Mouse (Mus musculus) neural tube, embryonic 15.5 days (tissue): ENCODE results near the gene Mast4. TPM values are rescaled to one million over a fixed set of nuclear protein-coding genes. Genes with fewer than 3 reads are reported as not detected.

ENCODE experiments used
- ATAC-seq: fragments of 200-750 bp; cut with Nextera tagmentation; 2 replicates; pipeline ENCODE4 v1.8.0; 2017; ENCODE audit warnings: mild to moderate bottlenecking, moderate TSS enrichment, moderate library complexity; ENCODE audit not compliant: low FRiP score
- H3K27ac ChIP-seq: fragments of 300-500 bp; sonication (generic); replicated peaks from 2 replicates; pipeline ENCODE4 v1.5.1; 2015; ENCODE audit warnings: mild to moderate bottlenecking, inconsistent platforms
- H3K27me3 ChIP-seq: fragments of 300-500 bp; sonication (generic); replicated peaks from 2 replicates; pipeline ENCODE4 v1.6.1; 2015; ENCODE audit warnings: inconsistent platforms
- H3K36me3 ChIP-seq: fragments of 300-500 bp; sonication (generic); 2 replicates; pipeline ENCODE4 v1.6.1; 2015; ENCODE audit warnings: inconsistent platforms
- H3K4me1 ChIP-seq: fragments of 300-500 bp; sonication (generic); 2 replicates; pipeline ENCODE4 v1.6.1; 2015; ENCODE audit warnings: inconsistent platforms
- H3K4me2 ChIP-seq: fragments of 300-500 bp; sonication (generic); 2 replicates; pipeline ENCODE4 v1.6.1; 2015; ENCODE audit warnings: inconsistent platforms, mild to moderate bottlenecking, moderate library complexity
- H3K4me3 ChIP-seq: fragments of 300-500 bp; sonication (generic); replicated peaks from 2 replicates; pipeline ENCODE4 v1.5.1; 2015; ENCODE audit warnings: mild to moderate bottlenecking, inconsistent platforms
- H3K9ac ChIP-seq: fragments of 300-500 bp; sonication (generic); replicated peaks from 2 replicates; pipeline ENCODE4 v1.6.1; 2015; ENCODE audit warnings: mild to moderate bottlenecking, inconsistent platforms
- H3K9me3 ChIP-seq: fragments of 300-500 bp; sonication (generic); replicated peaks from 2 replicates; pipeline ENCODE4 v1.6.1; 2016; ENCODE audit warnings: inconsistent platforms
- WGBS: fragments of 180-500 bp; shearing (Covaris S2); methylation state at CpG from one replicate; pipeline ENCODE4 v1.1.7; 2015; ENCODE audit warnings: mixed read lengths; 5-methylcytosine and 5-hydroxymethylcytosine counted together
- polyA plus RNA-seq: library from polyadenylated mRNA; unstranded; fragments of >200 nt; fragmentation: Nextera tagmentation; extraction: Ambion mirVana; gene quantifications from 2 replicates; pipeline ENCODE4 v1.2.1, GENCODE M21; 2015

The Mast4 gene
- polyA plus RNA-seq, 1 experiment from 2014 or later: 24.7 TPM

DNA sequence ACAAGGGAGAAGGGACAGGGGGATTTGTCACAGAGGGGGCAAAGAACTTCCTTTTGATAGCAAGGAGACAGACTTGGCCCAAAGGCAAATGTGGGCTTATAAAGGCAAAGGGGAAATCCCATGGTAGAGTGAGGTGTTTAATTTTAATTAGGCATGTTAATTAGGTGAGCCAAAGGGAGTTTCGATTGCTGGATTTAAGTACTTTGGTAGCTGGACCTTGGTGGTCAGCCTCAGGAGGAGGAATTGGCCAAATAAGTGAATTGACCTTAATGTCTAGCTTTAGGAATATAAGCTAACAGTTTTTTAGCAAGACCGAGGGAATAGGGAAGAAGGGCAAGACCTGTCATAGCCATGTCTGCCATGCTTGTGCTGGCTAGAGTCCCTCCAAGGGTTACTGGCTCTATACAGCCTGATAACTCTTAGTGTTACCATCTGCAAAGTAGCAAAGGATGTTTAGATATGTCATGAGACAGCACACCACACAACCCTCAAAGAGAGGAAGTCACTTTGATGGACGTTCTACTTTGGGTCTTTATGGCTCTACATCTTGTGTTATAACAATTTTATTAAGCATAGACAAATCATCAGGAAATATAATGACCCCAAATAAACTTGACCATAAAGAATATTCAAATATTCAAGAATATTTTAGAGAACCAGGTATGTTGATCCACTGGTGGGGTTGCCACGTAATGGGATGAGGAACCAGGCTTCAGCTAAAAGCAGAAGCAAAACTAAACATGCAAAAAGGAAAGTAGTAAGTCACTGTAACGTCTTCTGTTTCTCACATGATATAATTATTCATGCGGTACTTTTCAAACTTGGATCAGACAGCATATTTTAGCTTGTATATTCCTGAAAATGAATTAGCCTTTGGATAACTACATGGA, 644.9 kb downstream of the Mast4 start:
- no peaks in the 10 kb centered on the region for H3K9me3 ChIP-seq
- H3K4me3 ChIP-seq: no peak overlapping the region
- ATAC-seq: no peak
- no peak overlapping the region for H3K4me2 ChIP-seq
- WGBS: 87% methylated on average over 6 of the region's 6 CpGs
- H3K27me3 ChIP-seq: no peaks in the 10 kb centered on the region
- H3K9ac ChIP-seq: no peak overlapping the region
- no peaks in the 10 kb centered on the region for H3K36me3 ChIP-seq
- H3K4me1 ChIP-seq: no peaks in the 10 kb centered on the region
- no peak overlapping the region for H3K27ac ChIP-seq

DNA sequence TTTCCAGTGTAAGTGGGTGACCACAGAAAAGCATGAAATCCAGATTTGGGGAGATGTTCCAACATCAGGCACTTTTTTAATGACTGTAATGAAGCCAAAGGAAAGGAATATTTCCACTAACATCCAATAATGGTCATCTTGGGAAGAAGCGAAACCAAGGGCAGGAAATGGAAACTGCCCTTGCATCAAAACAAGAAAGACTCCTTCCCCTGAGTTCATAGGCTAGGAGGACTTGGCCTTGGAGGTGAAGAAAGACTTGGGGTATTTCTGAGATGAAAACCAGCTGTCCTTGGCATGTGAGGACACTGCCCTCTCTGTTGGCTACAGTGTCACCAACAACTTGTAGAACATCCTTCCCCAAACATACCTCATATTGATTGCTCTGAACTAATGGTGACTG, 646.2 kb downstream of the Mast4 start:
- Histone ChIP-seq H3K4me1 (no peaks in the 10 kb centered on the region), H3K36me3 (no peaks in the 10 kb centered on the region), H3K9me3 (no peaks in the 10 kb centered on the region), H3K4me2 (no peak overlapping the region), H3K27ac (no peak overlapping the region), H3K9ac (no peak overlapping the region), H3K27me3 (no peaks in the 10 kb centered on the region), H3K4me3 (no peak overlapping the region)
- ATAC-seq: no peak
- 85% methylated on average over 1 of the region's 1 CpGs for WGBS

DNA sequence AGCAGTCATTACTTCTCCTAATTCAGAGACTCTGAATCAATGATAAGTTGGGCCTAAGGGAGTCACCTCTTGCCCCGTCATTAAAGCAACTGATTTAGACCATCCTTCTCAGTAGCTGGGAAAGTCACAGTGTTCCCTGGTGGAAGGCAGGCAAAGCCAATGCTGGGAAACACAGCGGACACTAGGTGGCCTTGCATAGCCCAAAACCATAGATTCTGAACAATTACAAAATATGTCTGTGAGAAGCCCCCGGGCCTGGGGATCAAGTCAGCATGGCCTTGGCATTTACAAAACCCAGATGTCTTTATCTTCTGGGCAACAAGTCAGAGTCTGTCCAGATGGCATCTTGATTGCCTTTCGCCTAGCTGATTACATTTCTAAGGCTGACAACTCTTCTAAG, 649.4 kb downstream of the Mast4 start:
- 82% methylated on average over 4 of the region's 4 CpGs for WGBS
- no peaks in the 10 kb centered on the region for H3K36me3 ChIP-seq
- no peak for ATAC-seq
- no peaks in the 10 kb centered on the region for H3K27me3 ChIP-seq
- no peak overlapping the region for H3K4me2 ChIP-seq
- no peaks in the 10 kb centered on the region for H3K9me3 ChIP-seq
- H3K9ac ChIP-seq: no peak overlapping the region
- no peaks in the 10 kb centered on the region for H3K4me1 ChIP-seq
- no peak overlapping the region for H3K4me3 ChIP-seq
- no peak overlapping the region for H3K27ac ChIP-seq
